Mouse (Mus musculus): Measurements from ENCODE around the gene Riok2. TPM values are rescaled to one million over a fixed set of nuclear protein-coding genes. Genes with fewer than 3 reads are reported as not detected.
A peak's percentile ranks its signal among the peaks of the same experiment; 100 is the strongest.

Gene Riok2
- polyA plus RNA-seq, 1 experiment = 1.5 TPM

GRCm38 (mm10) chr17:17383703-17384102, 9.6 kb downstream of the Riok2 start:
- Histone ChIP-seq H3K27ac (ENCODE audit: insufficient read depth, low read depth, low read length) (no peak overlapping the region), H3K36me3 (ENCODE audit: control insufficient read depth, insufficient read depth, low read length) (peaks cover 39% of the 10 kb centered on the region), H3K4me3 (ENCODE audit: low read depth, low read length) (no peak overlapping the region), H3K4me1 (ENCODE audit: control insufficient read depth, insufficient read depth, insufficient read length, low read length) (no peaks in the 10 kb centered on the region), H3K27me3 (ENCODE audit: control insufficient read depth, insufficient read depth, low read length) (no peaks in the 10 kb centered on the region)
- WGBS = 98% methylated on average over 4 of the region's 4 CpGs
- no peak for TF ChIP-seq CTCF (IDR thresholded peaks at IDR 0.05; ENCODE audit: extremely low read depth, insufficient read length, insufficient replicate concordance, low read depth, low read length)
- no peak for TF ChIP-seq POLR2A (IDR thresholded peaks at IDR 0.05; ENCODE audit: low read depth, low read length)

GRCm38 (mm10) chr17:17384502-17384901, 10.4 kb downstream of the Riok2 start:
- 92% methylated on average over 3 of the region's 3 CpGs for WGBS
- Histone ChIP-seq H3K36me3 (ENCODE audit: control insufficient read depth, insufficient read depth, low read length) (peaks cover 41% of the 10 kb centered on the region), H3K4me3 (ENCODE audit: low read depth, low read length) (no peak overlapping the region), H3K27me3 (ENCODE audit: control insufficient read depth, insufficient read depth, low read length) (no peaks in the 10 kb centered on the region), H3K27ac (ENCODE audit: insufficient read depth, low read depth, low read length) (no peak overlapping the region), H3K4me1 (ENCODE audit: control insufficient read depth, insufficient read depth, insufficient read length, low read length) (no peaks in the 10 kb centered on the region)
- TF ChIP-seq POLR2A (IDR thresholded peaks at IDR 0.05; ENCODE audit: low read depth, low read length) (no peak), CTCF (IDR thresholded peaks at IDR 0.05; ENCODE audit: extremely low read depth, insufficient read length, insufficient replicate concordance, low read depth, low read length) (no peak)

GRCm38 (mm10) chr17:17386117-17386516, 12.0 kb downstream of the Riok2 start:
- TF ChIP-seq POLR2A (IDR thresholded peaks at IDR 0.05; ENCODE audit: low read depth, low read length) (no peak), CTCF (IDR thresholded peaks at IDR 0.05; ENCODE audit: extremely low read depth, insufficient read length, insufficient replicate concordance, low read depth, low read length) (no peak)
- Histone ChIP-seq H3K36me3 (ENCODE audit: control insufficient read depth, insufficient read depth, low read length) (peaks cover 44% of the 10 kb centered on the region), H3K4me1 (ENCODE audit: control insufficient read depth, insufficient read depth, insufficient read length, low read length) (no peaks in the 10 kb centered on the region), H3K27me3 (ENCODE audit: control insufficient read depth, insufficient read depth, low read length) (no peaks in the 10 kb centered on the region), H3K4me3 (ENCODE audit: low read depth, low read length) (no peak overlapping the region), H3K27ac (ENCODE audit: insufficient read depth, low read depth, low read length) (no peak overlapping the region)
- WGBS = 86% methylated on average over 2 of the region's 2 CpGs

DNA sequence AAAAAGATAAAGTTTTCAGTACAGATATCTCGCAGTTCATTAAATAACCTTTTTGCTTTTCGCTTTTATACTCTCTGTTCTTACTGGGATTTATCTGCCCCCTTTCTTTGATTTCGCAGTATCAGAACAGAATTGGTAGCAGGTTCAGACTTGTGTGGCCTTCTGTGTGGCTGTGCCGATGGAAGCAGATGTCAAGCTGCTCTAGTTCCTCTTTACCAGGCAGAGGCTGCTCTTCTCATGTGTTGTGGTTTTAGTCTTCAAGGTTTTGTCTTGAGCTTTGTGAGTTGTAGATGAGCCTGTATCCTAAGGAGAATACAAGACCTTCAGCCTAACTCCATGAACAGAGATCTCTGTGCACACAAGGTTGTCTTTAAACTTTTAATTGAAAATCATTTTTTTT, 17.7 kb downstream of the Riok2 start:
- TF ChIP-seq CTCF (IDR thresholded peaks at IDR 0.05; ENCODE audit: extremely low read depth, insufficient read length, insufficient replicate concordance, low read depth, low read length) (no peak), POLR2A (IDR thresholded peaks at IDR 0.05; ENCODE audit: low read depth, low read length) (no peak)
- WGBS = 92% methylated on average over 4 of the region's 4 CpGs
- peaks cover 32% of the 10 kb centered on the region for H3K36me3 ChIP-seq (ENCODE audit: control insufficient read depth, insufficient read depth, low read length)
- H3K27ac ChIP-seq (ENCODE audit: insufficient read depth, low read depth, low read length) = no peak overlapping the region
- no peak overlapping the region for H3K4me3 ChIP-seq (ENCODE audit: low read depth, low read length)
- no peaks in the 10 kb centered on the region for H3K4me1 ChIP-seq (ENCODE audit: control insufficient read depth, insufficient read depth, insufficient read length, low read length)
- no peaks in the 10 kb centered on the region for H3K27me3 ChIP-seq (ENCODE audit: control insufficient read depth, insufficient read depth, low read length)

DNA sequence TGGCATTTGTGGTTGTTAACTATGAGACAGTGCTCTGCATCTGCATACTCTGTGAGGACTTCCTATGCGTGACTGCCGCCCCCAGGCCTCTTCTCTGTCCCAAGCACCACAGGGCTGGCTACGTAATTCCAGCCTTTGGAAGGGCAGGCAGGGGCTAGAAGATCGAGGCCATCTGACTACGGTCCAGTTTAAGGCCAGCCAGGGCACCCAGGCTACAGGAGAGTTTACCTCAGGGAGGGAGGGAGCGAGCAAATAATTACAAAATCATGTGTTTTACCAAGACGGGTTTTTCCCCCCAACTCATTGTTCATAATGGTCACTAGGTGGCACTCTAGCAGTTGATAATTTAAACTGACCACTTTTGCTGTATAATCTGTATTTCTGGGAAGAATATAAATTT, 18.8 kb downstream of the Riok2 start:
- no peak overlapping the region for H3K27ac ChIP-seq (ENCODE audit: insufficient read depth, low read depth, low read length)
- H3K4me1 ChIP-seq (ENCODE audit: control insufficient read depth, insufficient read depth, insufficient read length, low read length) = no peaks in the 10 kb centered on the region
- peaks cover 26% of the 10 kb centered on the region for H3K36me3 ChIP-seq (ENCODE audit: control insufficient read depth, insufficient read depth, low read length)
- TF ChIP-seq CTCF (IDR thresholded peaks at IDR 0.05; ENCODE audit: extremely low read depth, insufficient read length, insufficient replicate concordance, low read depth, low read length) = peak; percentile 10; the same call in 1 of the 2 replicates
- no peak for TF ChIP-seq POLR2A (IDR thresholded peaks at IDR 0.05; ENCODE audit: low read depth, low read length)
- H3K27me3 ChIP-seq (ENCODE audit: control insufficient read depth, insufficient read depth, low read length) = no peaks in the 10 kb centered on the region
- H3K4me3 ChIP-seq (ENCODE audit: low read depth, low read length) = no peak overlapping the region
- WGBS = 67% methylated on average over 7 of the region's 7 CpGs

DNA sequence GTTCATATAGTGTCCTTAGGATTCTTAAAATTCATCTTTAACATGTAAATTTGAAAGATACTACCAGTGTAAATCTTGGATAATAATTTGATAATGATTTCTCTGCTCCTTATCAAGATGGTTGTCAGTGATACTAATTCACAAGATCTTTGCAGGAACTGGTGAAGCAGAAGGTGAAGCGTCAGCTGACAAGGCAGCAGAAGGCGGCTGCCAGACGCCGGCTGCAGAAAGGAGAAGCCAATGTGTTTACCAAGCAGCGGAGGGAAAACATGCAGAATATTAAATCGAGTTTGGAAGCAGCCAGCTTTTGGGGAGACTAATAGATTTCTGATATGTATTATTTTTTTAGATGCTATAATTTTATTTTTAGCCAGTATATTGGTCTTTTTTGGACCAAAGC, 19.2 kb downstream of the Riok2 start:
- 92% methylated on average over 6 of the region's 6 CpGs for WGBS
- Histone ChIP-seq H3K36me3 (ENCODE audit: control insufficient read depth, insufficient read depth, low read length) (peaks cover 26% of the 10 kb centered on the region), H3K4me1 (ENCODE audit: control insufficient read depth, insufficient read depth, insufficient read length, low read length) (no peaks in the 10 kb centered on the region), H3K4me3 (ENCODE audit: low read depth, low read length) (no peak overlapping the region), H3K27ac (ENCODE audit: insufficient read depth, low read depth, low read length) (no peak overlapping the region), H3K27me3 (ENCODE audit: control insufficient read depth, insufficient read depth, low read length) (no peaks in the 10 kb centered on the region)
- TF ChIP-seq CTCF (IDR thresholded peaks at IDR 0.05; ENCODE audit: extremely low read depth, insufficient read length, insufficient replicate concordance, low read depth, low read length) (no peak), POLR2A (IDR thresholded peaks at IDR 0.05; ENCODE audit: low read depth, low read length) (no peak)

GRCm38 (mm10) chr17:17394336-17394735, 20.2 kb downstream of the Riok2 start:
- WGBS = 32% methylated on average over 4 of the region's 4 CpGs
- no peaks in the 10 kb centered on the region for H3K4me1 ChIP-seq (ENCODE audit: control insufficient read depth, insufficient read depth, insufficient read length, low read length)
- peaks cover 19% of the 10 kb centered on the region for H3K36me3 ChIP-seq (ENCODE audit: control insufficient read depth, insufficient read depth, low read length)
- no peak overlapping the region for H3K27ac ChIP-seq (ENCODE audit: insufficient read depth, low read depth, low read length)
- H3K27me3 ChIP-seq (ENCODE audit: control insufficient read depth, insufficient read depth, low read length) = no peaks in the 10 kb centered on the region
- H3K4me3 ChIP-seq (ENCODE audit: low read depth, low read length) = no peak overlapping the region
- TF ChIP-seq POLR2A (IDR thresholded peaks at IDR 0.05; ENCODE audit: low read depth, low read length) = no peak
- no peak for TF ChIP-seq CTCF (IDR thresholded peaks at IDR 0.05; ENCODE audit: extremely low read depth, insufficient read length, insufficient replicate concordance, low read depth, low read length)

GRCm38 (mm10) chr17:17396869-17397268, 22.8 kb downstream of the Riok2 start:
- no peaks in the 10 kb centered on the region for H3K27me3 ChIP-seq (ENCODE audit: control insufficient read depth, insufficient read depth, low read length)
- no peak overlapping the region for H3K27ac ChIP-seq (ENCODE audit: insufficient read depth, low read depth, low read length)
- 62% methylated on average over 1 of the region's 1 CpGs for WGBS
- TF ChIP-seq POLR2A (IDR thresholded peaks at IDR 0.05; ENCODE audit: low read depth, low read length) (no peak), CTCF (IDR thresholded peaks at IDR 0.05; ENCODE audit: extremely low read depth, insufficient read length, insufficient replicate concordance, low read depth, low read length) (no peak)
- peaks cover 7% of the 10 kb centered on the region for H3K36me3 ChIP-seq (ENCODE audit: control insufficient read depth, insufficient read depth, low read length)
- no peak overlapping the region for H3K4me3 ChIP-seq (ENCODE audit: low read depth, low read length)
- H3K4me1 ChIP-seq (ENCODE audit: control insufficient read depth, insufficient read depth, insufficient read length, low read length) = no peaks in the 10 kb centered on the region
